Mouse (Mus musculus) neural tube, embryonic 12.5 days (tissue): ENCODE results near the gene Gabrg3. TPM values are rescaled to one million over a fixed set of nuclear protein-coding genes. Genes with fewer than 3 reads are reported as not detected.
"Not testable (repeated sequence)": the region's sequence is repeated elsewhere in the genome, so short reads cannot be mapped to it uniquely, and the experiment has no call there.

ENCODE experiments used
- ATAC-seq: fragments of 200-750 bp; cut with Nextera tagmentation; 2 replicates; pipeline ENCODE4 v1.8.0; 2017; ENCODE audit warnings: low read depth, mild to moderate bottlenecking, moderate TSS enrichment, moderate library complexity; ENCODE audit not compliant: low FRiP score
- H3K27ac ChIP-seq: fragments of 300-500 bp; sonication (generic); 2 replicates; pipeline ENCODE4 v1.5.1; 2016
- H3K27me3 ChIP-seq: fragments of 300-500 bp; sonication (generic); replicated peaks from 2 replicates; pipeline ENCODE4 v1.6.1; 2016; ENCODE audit warnings: mild to moderate bottlenecking
- H3K36me3 ChIP-seq: fragments of 300-500 bp; sonication (generic); 2 replicates; pipeline ENCODE4 v1.6.1; 2016; ENCODE audit warnings: mild to moderate bottlenecking
- H3K4me1 ChIP-seq: fragments of 300-500 bp; sonication (generic); 2 replicates; pipeline ENCODE4 v1.6.1; 2016
- H3K4me2 ChIP-seq: fragments of 300-500 bp; sonication (generic); replicated peaks from 2 replicates; pipeline ENCODE4 v1.6.1; 2016; ENCODE audit warnings: mild to moderate bottlenecking
- H3K4me3 ChIP-seq: fragments of 300-500 bp; sonication (generic); 2 replicates; pipeline ENCODE4 v1.5.1; 2016
- H3K9ac ChIP-seq: fragments of 300-500 bp; sonication (generic); 2 replicates; pipeline ENCODE4 v1.6.1; 2016; ENCODE audit warnings: mild to moderate bottlenecking
- H3K9me3 ChIP-seq: fragments of 300-500 bp; sonication (generic); 2 replicates; pipeline ENCODE4 v1.6.1; 2016; ENCODE audit warnings: mild to moderate bottlenecking
- WGBS: fragments of 180-500 bp; shearing (Covaris S2); methylation state at CpG from one replicate; pipeline ENCODE4 v1.1.7; 2016; 5-methylcytosine and 5-hydroxymethylcytosine counted together
- polyA plus RNA-seq: library from polyadenylated mRNA; unstranded; fragments of >200 nt; fragmentation: Nextera tagmentation; extraction: Ambion mirVana; gene quantifications from 2 replicates; pipeline ENCODE4 v1.2.1, GENCODE M21; 2016

Gabrg3 gene
- polyA plus RNA-seq, 1 experiment from 2014 or later = 1.7 TPM

DNA sequence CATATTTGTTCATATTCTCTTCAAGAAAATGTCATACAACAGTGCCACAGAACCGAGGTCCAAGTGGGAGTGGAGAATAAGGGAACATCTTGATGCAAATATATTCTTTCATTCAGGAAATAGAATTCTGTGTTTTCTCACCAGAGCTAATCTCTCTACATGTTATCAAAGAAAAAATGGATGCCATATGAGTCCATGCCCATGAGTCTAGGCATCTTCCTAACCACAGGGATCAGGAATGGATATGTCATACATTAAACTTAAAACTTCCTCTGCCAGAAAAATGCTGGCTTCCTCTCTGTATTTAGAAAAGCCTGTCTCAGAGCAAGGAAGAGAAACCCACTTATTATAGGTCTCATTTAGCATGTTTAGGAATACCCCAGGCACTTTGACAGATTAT is 92.9 kb downstream of the Gabrg3 start:
- H3K27ac ChIP-seq = no peak overlapping the region
- 71% methylated on average over 1 of the region's 1 CpGs for WGBS
- H3K4me2 ChIP-seq = no peak overlapping the region
- no peak for ATAC-seq
- H3K9ac ChIP-seq = no peak overlapping the region
- no peak overlapping the region for H3K4me3 ChIP-seq
- no peaks in the 10 kb centered on the region for H3K36me3 ChIP-seq
- H3K9me3 ChIP-seq = no peaks in the 10 kb centered on the region
- H3K27me3 ChIP-seq = no peaks in the 10 kb centered on the region
- H3K4me1 ChIP-seq = no peaks in the 10 kb centered on the region

DNA sequence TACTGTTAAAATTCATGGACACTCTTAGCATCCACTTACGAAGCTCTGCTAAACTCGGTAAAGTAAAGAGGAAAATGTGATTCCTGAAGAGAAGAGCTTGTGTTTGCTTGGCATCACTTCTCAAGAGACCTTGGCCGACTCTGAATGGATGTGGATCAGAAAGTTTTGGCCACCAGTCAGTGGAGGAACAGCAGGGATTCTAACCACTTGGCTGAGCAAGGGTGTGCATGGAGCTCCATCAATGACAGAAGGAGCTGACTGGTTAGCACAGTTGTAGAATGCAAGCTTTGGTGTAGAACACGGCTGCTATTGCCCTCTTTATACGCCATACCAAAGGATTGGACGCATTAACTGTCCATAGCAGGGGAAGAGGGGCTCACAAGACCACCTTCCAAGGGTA is 93.4 kb downstream of the Gabrg3 start:
- no peak overlapping the region for H3K4me3 ChIP-seq
- ATAC-seq = no peak
- H3K4me2 ChIP-seq = no peak overlapping the region
- no peaks in the 10 kb centered on the region for H3K9me3 ChIP-seq
- no peaks in the 10 kb centered on the region for H3K36me3 ChIP-seq
- no peak overlapping the region for H3K27ac ChIP-seq
- no peaks in the 10 kb centered on the region for H3K27me3 ChIP-seq
- H3K9ac ChIP-seq = no peak overlapping the region
- no peaks in the 10 kb centered on the region for H3K4me1 ChIP-seq
- WGBS = 90% methylated on average over 6 of the region's 6 CpGs

DNA sequence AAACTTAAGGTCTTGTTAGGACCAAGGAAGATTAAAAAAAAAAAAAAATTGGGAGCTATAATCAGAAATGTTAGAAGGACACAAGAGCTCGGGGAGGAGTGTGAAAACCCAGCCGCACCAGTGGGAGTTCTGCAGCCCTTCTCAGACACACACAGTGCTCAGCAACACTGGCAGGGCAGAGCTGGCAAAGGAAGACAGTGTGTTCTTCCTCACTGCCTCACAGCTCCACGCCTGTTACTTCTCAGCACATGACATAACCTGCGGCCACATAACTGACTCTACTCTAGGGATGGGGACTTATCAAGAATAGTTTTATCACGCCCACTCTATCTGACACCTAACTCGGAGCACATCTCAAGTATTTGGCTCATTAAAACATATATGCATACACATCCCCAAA is 103.8 kb downstream of the Gabrg3 start:
- WGBS = 89% methylated on average over 6 of the region's 6 CpGs

DNA sequence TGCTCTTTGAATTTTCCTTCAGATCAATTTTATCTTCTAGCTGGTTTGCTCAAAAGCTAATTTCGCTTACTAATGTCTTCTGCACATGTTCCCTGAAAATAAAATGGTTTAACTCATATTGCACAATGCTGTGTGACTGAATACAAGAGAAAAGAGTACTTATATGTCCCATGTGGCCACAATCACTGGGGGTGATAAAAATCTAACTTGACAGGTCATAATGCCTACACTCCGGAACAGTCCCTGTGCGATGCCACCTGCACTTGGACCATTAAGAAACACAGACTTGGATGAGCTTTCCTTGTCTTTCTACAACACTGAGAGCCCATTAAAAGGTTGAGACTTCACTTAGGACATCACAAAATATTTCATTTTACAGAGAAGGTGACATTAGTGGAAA is 108.1 kb downstream of the Gabrg3 start:
- Histone ChIP-seq H3K36me3 (no peaks in the 10 kb centered on the region), H3K4me3 (no peak overlapping the region), H3K27ac (no peak overlapping the region), H3K4me1 (no peaks in the 10 kb centered on the region), H3K9me3 (no peaks in the 10 kb centered on the region), H3K27me3 (no peaks in the 10 kb centered on the region), H3K4me2 (no peak overlapping the region), H3K9ac (no peak overlapping the region)
- WGBS = 87% methylated on average over 3 of the region's 3 CpGs
- ATAC-seq = no peak

More for the DNA sequence above, 103.8 kb downstream of the Gabrg3 start:
- Histone ChIP-seq H3K36me3 (no peaks in the 10 kb centered on the region), H3K4me2 (no peak overlapping the region), H3K4me3 (no peak overlapping the region), H3K9ac (no peak overlapping the region), H3K4me1 (no peaks in the 10 kb centered on the region), H3K27ac (no peak overlapping the region), H3K27me3 (no peaks in the 10 kb centered on the region), H3K9me3 (no peaks in the 10 kb centered on the region)
- no peak for ATAC-seq

DNA sequence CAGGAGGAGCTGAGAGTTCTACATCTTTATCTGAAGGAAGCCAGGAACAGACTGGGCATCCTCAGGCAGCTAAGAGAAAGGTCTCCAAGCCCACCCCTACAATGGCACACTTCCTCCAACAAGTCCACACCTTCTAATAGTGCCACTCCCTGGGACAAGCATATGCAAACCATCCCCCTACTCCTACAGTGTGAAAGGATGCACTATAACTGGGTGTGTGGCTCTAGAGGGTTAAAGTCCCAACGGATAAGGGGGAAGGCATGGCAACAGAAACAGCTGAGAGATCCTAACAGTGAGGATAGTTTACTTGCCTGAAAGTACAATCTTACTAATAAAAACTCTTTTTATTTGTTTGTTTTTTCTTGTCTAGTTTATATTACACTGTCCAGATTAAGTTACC is 126.8 kb downstream of the Gabrg3 start:
- ATAC-seq = no peak
- WGBS = 82% methylated on average over 1 of the region's 1 CpGs
- Histone ChIP-seq H3K4me2 (no peak overlapping the region), H3K36me3 (no peaks in the 10 kb centered on the region), H3K27me3 (no peaks in the 10 kb centered on the region), H3K27ac (no peak overlapping the region), H3K4me3 (no peak overlapping the region), H3K9me3 (no peaks in the 10 kb centered on the region), H3K4me1 (no peaks in the 10 kb centered on the region), H3K9ac (no peak overlapping the region)

DNA sequence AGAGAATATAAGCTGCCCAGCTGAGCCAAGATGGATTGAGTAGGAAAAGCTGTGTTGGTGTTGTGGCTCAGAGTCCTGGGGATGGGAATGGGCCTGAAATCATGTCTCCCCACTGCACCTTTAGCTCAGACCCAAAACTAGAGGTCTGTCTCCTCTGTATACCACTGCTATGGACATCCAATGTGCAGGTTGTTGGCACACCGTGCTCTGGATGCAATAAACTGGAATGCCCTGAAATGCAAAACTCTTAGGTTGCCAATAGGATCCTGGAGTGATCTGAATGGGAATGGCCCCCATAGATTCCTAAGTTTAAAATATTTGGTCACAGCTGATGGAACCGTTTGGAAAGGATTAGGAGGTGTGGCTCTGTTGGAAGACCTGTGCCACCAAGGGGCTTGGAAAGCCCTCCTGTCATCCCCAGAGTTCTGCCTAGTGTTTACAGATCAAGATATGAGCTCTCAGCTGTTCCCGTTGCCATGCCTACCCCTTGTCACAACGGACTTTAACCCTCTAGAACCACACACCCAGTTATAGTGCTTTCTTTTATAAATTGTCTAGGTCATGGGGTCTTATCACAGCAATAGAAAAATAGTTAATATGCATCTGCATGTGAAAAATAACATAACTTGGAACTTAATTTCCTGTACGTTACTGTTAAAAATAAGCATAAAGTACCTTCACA is 128.0 kb downstream of the Gabrg3 start:
- Histone ChIP-seq H3K9ac (no peak overlapping the region), H3K4me1 (no peaks in the 10 kb centered on the region), H3K27me3 (no peaks in the 10 kb centered on the region), H3K9me3 (no peaks in the 10 kb centered on the region), H3K4me3 (no peak overlapping the region), H3K27ac (no peak overlapping the region), H3K36me3 (no peaks in the 10 kb centered on the region), H3K4me2 (no peak overlapping the region)
- WGBS = 77% methylated on average over 5 of the region's 5 CpGs
- no peak for ATAC-seq

DNA sequence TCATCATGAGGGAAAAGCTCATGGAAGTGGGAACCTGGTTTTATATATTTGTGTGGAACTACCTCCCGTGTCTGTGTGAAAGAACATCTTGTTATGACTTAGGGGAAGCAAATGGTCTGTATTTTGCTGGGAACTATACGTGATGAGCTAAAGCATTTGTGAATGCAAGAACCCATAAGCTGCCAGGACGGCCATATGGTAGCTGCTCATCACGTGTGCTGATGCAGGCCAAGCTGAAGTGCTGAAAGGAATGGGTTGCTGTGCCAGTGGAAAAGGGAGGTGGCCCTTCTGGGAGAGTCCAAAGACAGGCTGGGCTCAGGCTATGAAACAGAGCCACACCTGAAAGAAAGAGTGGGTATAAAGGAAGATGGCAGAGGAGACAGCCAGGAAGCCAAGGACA is 143.0 kb downstream of the Gabrg3 start:
- H3K9me3 ChIP-seq = no peaks in the 10 kb centered on the region
- no peak overlapping the region for H3K4me2 ChIP-seq
- H3K27me3 ChIP-seq = no peaks in the 10 kb centered on the region
- no peak overlapping the region for H3K27ac ChIP-seq
- WGBS = 84% methylated on average over 4 of the region's 4 CpGs
- no peak overlapping the region for H3K9ac ChIP-seq
- H3K36me3 ChIP-seq = no peaks in the 10 kb centered on the region
- no peak overlapping the region for H3K4me3 ChIP-seq
- no peaks in the 10 kb centered on the region for H3K4me1 ChIP-seq
- ATAC-seq = no peak

DNA sequence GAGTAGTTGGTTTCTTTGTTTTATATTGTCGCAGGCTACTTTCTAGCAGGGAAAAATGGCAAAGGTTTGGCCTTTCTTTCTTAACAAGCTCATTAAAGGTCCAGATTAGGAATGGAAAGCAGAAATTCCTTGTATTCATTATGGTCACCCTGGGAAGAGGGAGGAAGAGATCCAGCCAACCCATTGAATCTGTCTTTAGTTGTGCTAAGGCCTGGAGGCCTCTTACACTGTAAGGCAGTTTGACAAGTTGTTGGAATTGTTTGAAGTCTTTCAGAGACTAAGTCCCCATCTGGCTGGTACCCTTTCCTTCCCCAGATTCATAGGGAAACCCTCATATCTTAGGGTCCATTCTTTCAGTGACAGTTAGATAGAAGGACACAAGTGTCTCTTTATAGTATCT is 172.9 kb downstream of the Gabrg3 start:
- WGBS = 90% methylated on average over 1 of the region's 1 CpGs
- no peaks in the 10 kb centered on the region for H3K9me3 ChIP-seq
- no peaks in the 10 kb centered on the region for H3K4me1 ChIP-seq

DNA sequence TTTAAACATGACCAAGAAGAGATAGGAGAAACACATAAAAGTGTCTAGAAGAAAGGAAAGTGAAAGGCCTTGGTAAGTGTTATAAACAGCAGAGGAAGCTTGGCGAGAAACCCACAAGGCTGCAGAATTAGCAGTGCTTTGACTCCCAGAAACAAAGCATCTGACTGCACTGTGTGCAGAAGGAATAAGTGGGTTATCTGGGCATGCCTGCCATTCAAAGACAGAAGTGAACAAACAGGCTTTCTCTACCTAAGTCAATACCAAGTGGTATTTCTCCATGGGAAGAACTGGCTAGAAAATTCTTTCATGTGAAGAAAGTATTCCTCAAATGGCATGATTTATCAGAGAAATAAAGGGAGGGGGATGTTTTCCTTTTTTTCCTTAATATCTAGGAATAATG is 201.0 kb downstream of the Gabrg3 start:
- Histone ChIP-seq H3K4me1 (no peaks in the 10 kb centered on the region), H3K9me3 (no peaks in the 10 kb centered on the region), H3K27me3 (no peaks in the 10 kb centered on the region), H3K9ac (no peak overlapping the region), H3K27ac (no peak overlapping the region), H3K36me3 (no peaks in the 10 kb centered on the region), H3K4me3 (no peak overlapping the region), H3K4me2 (no peak overlapping the region)
- no peak for ATAC-seq
- WGBS = 77% methylated on average over 1 of the region's 1 CpGs

More for the DNA sequence above, 172.9 kb downstream of the Gabrg3 start:
- no peaks in the 10 kb centered on the region for H3K27me3 ChIP-seq
- no peak overlapping the region for H3K4me3 ChIP-seq
- no peak overlapping the region for H3K4me2 ChIP-seq
- no peaks in the 10 kb centered on the region for H3K36me3 ChIP-seq
- H3K9ac ChIP-seq = no peak overlapping the region
- no peak overlapping the region for H3K27ac ChIP-seq
- no peak for ATAC-seq

DNA sequence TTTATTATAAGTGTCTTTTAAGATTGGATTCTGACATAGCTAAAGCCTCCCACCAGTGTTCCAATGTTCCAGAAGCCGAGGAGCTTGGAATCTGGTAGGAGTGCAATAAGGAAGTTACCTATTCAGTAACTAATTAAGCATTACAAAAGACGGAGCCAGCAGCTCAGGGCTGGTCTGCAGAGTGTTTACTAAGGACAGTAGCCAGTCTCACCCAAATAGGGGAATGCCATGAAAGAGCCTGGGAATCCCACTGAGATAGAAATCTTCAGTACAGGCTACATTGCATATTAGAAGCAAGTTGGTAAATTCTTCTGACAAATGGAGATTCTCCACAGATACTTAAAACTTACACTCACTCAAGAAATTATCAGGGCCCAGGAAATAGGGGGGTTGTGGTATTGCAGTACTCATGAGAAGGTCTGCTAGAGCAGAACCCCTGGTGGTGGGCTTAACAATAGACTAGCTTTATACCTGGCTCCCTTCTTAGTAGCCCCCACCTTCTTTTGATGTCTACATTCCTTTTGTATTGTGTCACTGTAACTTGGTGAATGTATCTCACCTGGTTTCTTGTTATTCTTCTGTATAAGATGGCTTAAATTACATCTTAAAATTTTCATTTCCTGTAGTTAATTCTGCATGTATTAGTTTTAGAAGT is 211.0 kb downstream of the Gabrg3 start:
- not testable (repeated sequence) for H3K4me2 ChIP-seq, H3K9ac ChIP-seq, H3K4me1 ChIP-seq, H3K27ac ChIP-seq, H3K4me3 ChIP-seq, H3K9me3 ChIP-seq, ATAC-seq, H3K27me3 ChIP-seq, H3K36me3 ChIP-seq
- WGBS = 38% methylated on average over 2 of the region's 2 CpGs

DNA sequence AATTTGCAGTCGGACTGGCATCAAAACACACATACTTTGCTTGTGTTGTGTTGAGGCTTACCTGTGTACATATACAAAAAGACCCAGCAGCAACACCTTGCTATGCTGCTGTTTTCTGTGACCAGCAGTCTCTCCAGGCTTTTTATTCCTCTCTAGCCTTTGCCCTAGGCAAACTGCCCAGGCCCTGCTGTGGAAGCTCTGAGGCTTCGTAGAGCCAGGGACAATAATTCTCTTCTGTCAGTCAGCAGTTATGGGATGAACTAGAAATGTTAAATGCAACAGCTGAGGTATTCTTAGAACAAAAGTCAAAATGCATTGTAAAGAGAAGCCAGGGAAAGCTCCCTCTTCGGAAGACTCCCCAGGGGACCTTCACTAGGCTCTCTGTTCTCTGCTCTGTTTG is 220.1 kb downstream of the Gabrg3 start:
- Histone ChIP-seq H3K4me1 (no peaks in the 10 kb centered on the region), H3K27me3 (no peaks in the 10 kb centered on the region), H3K4me3 (no peak overlapping the region), H3K27ac (no peak overlapping the region), H3K9me3 (no peaks in the 10 kb centered on the region), H3K36me3 (no peaks in the 10 kb centered on the region), H3K4me2 (no peak overlapping the region), H3K9ac (no peak overlapping the region)
- 53% methylated on average over 3 of the region's 3 CpGs for WGBS
- ATAC-seq = no peak

DNA sequence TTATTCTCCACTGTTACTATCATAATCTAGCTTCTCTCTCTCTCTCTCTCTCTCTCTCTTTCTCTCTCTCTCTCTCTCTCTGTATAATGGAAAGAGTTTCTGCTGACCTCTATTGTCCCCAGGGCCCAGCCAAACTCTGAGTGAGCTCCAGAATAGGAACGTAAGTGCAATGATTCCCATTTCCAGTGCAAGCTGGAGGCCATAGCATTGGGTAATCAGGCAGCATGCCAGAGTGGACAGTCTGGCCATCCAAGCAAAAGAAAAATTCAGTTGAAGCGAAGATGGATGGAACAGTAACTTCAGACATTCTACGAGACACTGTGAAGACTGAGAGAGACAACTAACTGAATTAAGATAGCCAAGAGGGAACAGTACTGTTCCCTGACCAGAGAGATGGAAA is 228.8 kb downstream of the Gabrg3 start:
- WGBS = 87% methylated on average over 3 of the region's 3 CpGs
- no peak overlapping the region for H3K4me2 ChIP-seq
- H3K27me3 ChIP-seq = no peaks in the 10 kb centered on the region
- H3K36me3 ChIP-seq = no peaks in the 10 kb centered on the region
- H3K9ac ChIP-seq = no peak overlapping the region
- no peak overlapping the region for H3K4me3 ChIP-seq
- H3K9me3 ChIP-seq = no peaks in the 10 kb centered on the region
- H3K4me1 ChIP-seq = no peaks in the 10 kb centered on the region
- ATAC-seq = no peak
- H3K27ac ChIP-seq = no peak overlapping the region

DNA sequence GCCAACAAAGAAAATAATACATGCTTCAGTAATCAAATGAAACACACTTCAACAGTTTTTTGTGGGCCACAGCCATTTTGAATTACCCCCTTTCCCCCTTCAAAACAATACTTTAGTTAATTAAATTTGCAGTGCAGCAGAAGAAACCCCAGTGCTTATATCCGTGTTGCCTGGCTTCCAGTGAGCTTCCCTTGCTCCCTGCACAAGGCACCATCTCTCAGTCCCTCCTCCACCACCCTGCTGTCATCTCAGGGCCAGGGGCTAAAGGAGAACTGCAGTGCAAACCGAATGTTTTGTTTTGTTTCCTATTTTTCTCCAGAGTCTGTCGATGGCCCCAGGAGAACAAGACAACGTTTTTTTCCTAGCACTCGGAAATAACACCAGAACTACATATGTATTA is 233.2 kb downstream of the Gabrg3 start:
- Histone ChIP-seq H3K9ac (no peak overlapping the region), H3K27me3 (no peaks in the 10 kb centered on the region), H3K4me2 (no peak overlapping the region), H3K36me3 (no peaks in the 10 kb centered on the region), H3K4me1 (no peaks in the 10 kb centered on the region), H3K9me3 (no peaks in the 10 kb centered on the region), H3K4me3 (no peak overlapping the region), H3K27ac (no peak overlapping the region)
- ATAC-seq = no peak
- WGBS = 52% methylated on average over 5 of the region's 5 CpGs
